ENCODE assay signal across 8 mouse cellular contexts in genomic region chr2:30942603-30943011, GRCm38 (mm10). TPM values are rescaled to one million over a fixed set of nuclear protein-coding genes. Genes with fewer than 3 reads are reported as not detected.
DNase-seq lines count a peak whose midpoint lies in the region; ATAC-seq lines count a peak whose summit lies in the region.

No protein-coding gene starts in this region.

- ATAC-seq in hematopoietic stem cell, adult 5-6 weeks (replicated peaks in 1 of 2; ENCODE audit: insufficient read depth in 1 of 2, low FRiP score in 2 of 2, low TSS enrichment in 1 of 2, low read depth in 1 of 2, poor library complexity in 2 of 2, severe bottlenecking in 2 of 2): peak; percentile 93 to 97
- peak; percentile 100 for ATAC-seq in megakaryocyte, adult 5-6 weeks (ENCODE audit: poor library complexity, severe bottlenecking)

- peak; percentile 59 for DNase-seq in gastrocnemius, adult 18-20 months (ENCODE audit: low spot score)
- DNase-seq in gastrocnemius, postnatal 10 days: no peak
- peak; percentile 57 for DNase-seq in c-Kit-negative CD71-positive TER-119-positive erythroid progenitor cells, embryonic 14.5 days (ENCODE audit: low read depth, low spot score)
- DNase-seq in fibroblast of lung, adult 2 months (ENCODE audit: low read depth): peak; percentile 49
- peak; percentile 29 to 39 for DNase-seq in layer of hippocampus, postnatal 25 days (ENCODE audit: extremely low spot score in 1 of 2, low spot score in 1 of 2)
- DNase-seq in skeletal muscle tissue, adult 2 months (ENCODE audit: low read depth, low spot score): peak; percentile 59

RNA-seq across cellular contexts. Expression of gene Tor1b, which starts 10.2 kb away (rescaled TPM):
- 10 to 100 TPM; 21.7 to 24.6 TPM for total RNA-seq in gastrocnemius, adult 18-20 months (2021)
- 10 to 100 TPM; 20.9 to 23.4 TPM for total RNA-seq in gastrocnemius, postnatal 10 days (2021)
- total RNA-seq in hematopoietic stem cell, adult 5-6 weeks (2017): 41.1 and 44.8 TPM in 2 replicates
- total RNA-seq in layer of hippocampus, postnatal 25 days (2021): 10 to 100 TPM; 37.4 to 39.6 TPM
- 28.1 and 32.7 TPM in 2 replicates for total RNA-seq in megakaryocyte, adult 5-6 weeks (2015)
- 40.3 and 42.6 TPM in 2 replicates for total RNA-seq in megakaryocyte, adult 5-6 weeks (2017)

RNA-seq across cellular contexts. Expression of gene Ptges, which starts 12.9 kb away (rescaled TPM):
- 1 to 10 TPM; 2.9 to 4.0 TPM for total RNA-seq in gastrocnemius, adult 18-20 months (2021)
- total RNA-seq in gastrocnemius, postnatal 10 days (2021): 1 to 10 TPM; 7.4 to 9.0 TPM
- 0.25 and 0.63 TPM in 2 replicates for total RNA-seq in hematopoietic stem cell, adult 5-6 weeks (2017)
- total RNA-seq in layer of hippocampus, postnatal 25 days (2021): 1 to 10 TPM; 2.7 to 4.2 TPM
- 0.67 and 2.6 TPM in 2 replicates for total RNA-seq in megakaryocyte, adult 5-6 weeks (2015)
- 0.77 and 3.9 TPM in 2 replicates for total RNA-seq in megakaryocyte, adult 5-6 weeks (2017)

RNA-seq across cellular contexts. Expression of gene Tor1a, which starts 25.1 kb away (rescaled TPM):
- 1 to 10 TPM; 6.4 to 7.1 TPM for total RNA-seq in gastrocnemius, adult 18-20 months (2021)
- 10 to 100 TPM; 13.7 to 18.4 TPM for total RNA-seq in gastrocnemius, postnatal 10 days (2021)
- total RNA-seq in hematopoietic stem cell, adult 5-6 weeks (2017): 35.8 and 60.3 TPM in 2 replicates
- total RNA-seq in layer of hippocampus, postnatal 25 days (2021): 10 to 100 TPM; 47.5 to 48.8 TPM
- total RNA-seq in megakaryocyte, adult 5-6 weeks (2015): 88.1 and 97.1 TPM in 2 replicates
- 132 and 135 TPM in 2 replicates for total RNA-seq in megakaryocyte, adult 5-6 weeks (2017)

RNA-seq across cellular contexts. Expression of gene BC005624, which starts 39.4 kb away (rescaled TPM):
- 10 to 100 TPM; 27.0 to 31.3 TPM for total RNA-seq in gastrocnemius, adult 18-20 months (2021)
- 10 to 100 TPM; 16.5 to 19.0 TPM for total RNA-seq in gastrocnemius, postnatal 10 days (2021)
- 73.8 and 76.0 TPM in 2 replicates for total RNA-seq in hematopoietic stem cell, adult 5-6 weeks (2017)
- total RNA-seq in layer of hippocampus, postnatal 25 days (2021): 10 to 100 TPM; 60.0 to 61.7 TPM
- 30.7 and 36.0 TPM in 2 replicates for total RNA-seq in megakaryocyte, adult 5-6 weeks (2015)
- total RNA-seq in megakaryocyte, adult 5-6 weeks (2017): 56.0 and 66.1 TPM in 2 replicates

RNA-seq across cellular contexts. Expression of gene Usp20, which starts 39.5 kb away (rescaled TPM):
- total RNA-seq in gastrocnemius, adult 18-20 months (2021): 10 to 100 TPM; 12.0 to 12.1 TPM
- 10 to 100 TPM; 17.4 to 29.4 TPM for total RNA-seq in gastrocnemius, postnatal 10 days (2021)
- 4.2 and 7.3 TPM in 2 replicates for total RNA-seq in hematopoietic stem cell, adult 5-6 weeks (2017)
- 10 to 100 TPM; 82.8 to 89.9 TPM for total RNA-seq in layer of hippocampus, postnatal 25 days (2021)
- 1.9 and 2.5 TPM in 2 replicates for total RNA-seq in megakaryocyte, adult 5-6 weeks (2015)
- total RNA-seq in megakaryocyte, adult 5-6 weeks (2017): 2.9 and 3.1 TPM in 2 replicates
